Mouse (Mus musculus) testis, adult 2 months (tissue): ENCODE data around the gene Gal3st2b.
"Not testable (repeated sequence)": the region's sequence is repeated elsewhere in the genome, so short reads cannot be mapped to it uniquely, and the experiment has no call there.

Experiments
- CTCF ChIP-seq: fragments of 200-500 bp; IDR thresholded peaks from 2 replicates; pipeline ENCODE4 v1.5.1; 2012; ENCODE audit warnings: low read depth, mild to moderate bottlenecking, inconsistent platforms, low read length, moderate library complexity; ENCODE audit not compliant: control insufficient read depth, insufficient read depth, insufficient replicate concordance
- POLR2A ChIP-seq: fragments of 200-500 bp; IDR thresholded peaks from 2 replicates; pipeline ENCODE4 v1.6.1; 2012; ENCODE audit warnings: low read depth, mild to moderate bottlenecking, inconsistent platforms, low read length, moderate library complexity; ENCODE audit not compliant: control insufficient read depth

DNA sequence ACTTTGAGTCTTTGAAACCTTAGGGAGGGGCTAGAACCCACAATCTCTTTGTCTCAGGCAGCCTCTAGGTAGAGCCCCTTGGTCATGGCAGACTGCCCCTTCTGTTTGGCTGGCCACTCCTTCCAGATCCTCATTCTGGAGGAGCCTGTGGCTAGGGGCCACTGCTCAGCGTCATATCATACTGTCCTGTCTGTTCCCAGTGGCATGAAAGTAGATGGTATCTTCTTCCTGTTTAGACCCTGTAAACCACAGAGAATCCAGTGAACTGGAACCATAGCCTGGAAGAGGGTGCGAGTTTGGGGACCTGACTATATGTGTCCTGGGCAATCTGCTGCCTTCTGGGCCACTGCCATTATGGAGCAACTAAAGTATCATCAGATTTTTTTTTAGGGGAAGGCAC lies 73.0 kb downstream of the Gal3st2b start:
- not testable (repeated sequence) for TF ChIP-seq POLR2A, CTCF
